Mouse (Mus musculus) macrophage (primary cell): ENCODE measurements around the gene Anxa11. TPM values are rescaled to one million over a fixed set of nuclear protein-coding genes. Genes with fewer than 3 reads are reported as not detected.
A peak's percentile ranks its signal among the peaks of the same experiment; 100 is the strongest.
"Not testable (repeated sequence)": the region's sequence is repeated elsewhere in the genome, so short reads cannot be mapped to it uniquely, and the experiment has no call there.

Experiments used
- H3K27ac ChIP-seq: fragments of 350-480 bp; formaldehyde crosslinking; 2 replicates; pipeline ENCODE4 v1.9.0; 2021
- H3K36me3 ChIP-seq: fragments of 350-480 bp; formaldehyde crosslinking; 2 replicates; pipeline ENCODE4 v1.9.0; 2021; ENCODE audit errors: inconsistent target
- H3K4me3 ChIP-seq: fragments of 350-480 bp; formaldehyde crosslinking; 2 replicates; pipeline ENCODE4 v1.9.0; 2021; ENCODE audit errors: inconsistent target
- H3K79me2 ChIP-seq: fragments of 350-480 bp; formaldehyde crosslinking; 2 replicates; pipeline ENCODE4 v1.9.0; 2021; ENCODE audit errors: inconsistent target
- WGBS: methylation state at CpG from one replicate; pipeline ENCODE4 v1.1.7; 2026; ENCODE audit warnings: inconsistent platforms; ENCODE audit not compliant: missing documents; 5-methylcytosine and 5-hydroxymethylcytosine counted together
- polyA plus RNA-seq: library from polyadenylated mRNA; stranded (reverse); fragments of 250-400 nt; gene quantifications from 3 replicates; pipeline ENCODE4 v1.2.4, GENCODE M21; 2018; ENCODE audit warnings: inconsistent platforms
- total RNA-seq, 78 experiments: library from RNA; depleted of rRNA; stranded (reverse); fragments of 250-400 nt; gene quantifications; 1 replicate in 9 of 78; 2 replicates in 24 of 78; 3 replicates in 43 of 78; 4 replicates in 2 of 78; pipeline ENCODE4 v1.2.4; 2018; ENCODE audit warnings: inconsistent platforms in 56 of 78

The Anxa11 gene
- 10 to 100 TPM; 26.7 to 84.8 (median 38.4) TPM for total RNA-seq (2018; cell fraction: chromatin; rRNA removed)
- 10 to 100 TPM; 48.8 to 89.3 (median 64.4) TPM for total RNA-seq (2018; cell fraction: cytosol; rRNA removed)
- total RNA-seq (2018; cell fraction: nucleus; rRNA removed) = 10 to 100 TPM; 34.0 to 69.6 (median 44.3) TPM
- 50.5 to 77.1 TPM (median 76.9 TPM) in 3 replicates for polyA plus RNA-seq

DNA sequence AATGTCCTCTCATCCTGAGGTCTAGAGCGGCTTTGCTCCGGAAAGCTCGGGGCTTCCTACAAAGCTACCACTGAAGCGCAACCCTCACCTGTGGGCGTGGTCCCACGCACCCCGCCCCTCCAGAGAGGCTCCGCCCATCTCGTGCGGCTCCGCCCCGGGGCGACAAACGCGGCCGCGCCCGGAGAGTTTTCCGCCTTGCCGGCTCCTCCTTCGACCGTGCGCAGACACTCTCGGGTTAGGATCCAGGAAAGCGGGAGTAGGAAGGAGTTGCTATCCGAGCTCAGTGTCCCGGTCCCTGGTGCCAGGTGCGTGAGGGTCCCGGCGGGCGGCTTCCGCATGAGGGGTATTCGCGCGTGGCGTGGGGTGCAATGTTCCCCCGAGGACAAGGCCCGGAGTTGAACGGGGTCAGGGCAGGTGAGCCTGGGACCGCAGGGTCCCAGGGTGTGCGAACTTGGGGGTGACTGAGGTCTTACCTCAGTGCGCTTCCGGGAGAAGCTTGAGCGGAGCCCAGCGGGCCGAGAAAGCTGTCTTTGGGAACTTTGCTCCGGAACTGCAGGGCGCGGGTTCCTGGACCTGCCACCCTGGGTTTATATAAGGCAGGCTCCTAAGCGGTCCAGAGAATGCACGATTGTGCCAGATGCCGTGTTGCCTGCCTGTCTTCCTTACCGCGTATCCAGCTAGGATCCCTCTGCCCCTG lies at the start of gene Anxa11:
Gene Anxa11 (plus strand): TSS at position 166 of the 697 bp plus-strand sequence.
- 2% methylated on average over 54 of the region's 54 CpGs for WGBS

GRCm38 (mm10) chr14:25794331-25794730 lies 47.6 kb upstream of the Anxa11 start:
- WGBS = 89% methylated on average over 2 of the region's 2 CpGs

More for the DNA sequence above, at the start of gene Anxa11:
- peaks cover 50% of the 10 kb centered on the region for H3K79me2 ChIP-seq
- peak within 1 kb of the TSS; percentile 43 for H3K27ac ChIP-seq
- H3K4me3 ChIP-seq = peak within 1 kb of the TSS; percentile 89
- no peaks in the 10 kb centered on the region for H3K36me3 ChIP-seq

GRCm38 (mm10) chr14:25795067-25795466 lies 46.9 kb upstream of the Anxa11 start:
- Histone ChIP-seq H3K79me2 (no peaks in the 10 kb centered on the region), H3K36me3 (no peaks in the 10 kb centered on the region), H3K4me3 (no peak overlapping the region), H3K27ac (no peak overlapping the region)
- WGBS = 82% methylated on average over 6 of the region's 6 CpGs

More at GRCm38 (mm10) chr14:25794331-25794730, 47.6 kb upstream of the Anxa11 start:
- no peaks in the 10 kb centered on the region for H3K79me2 ChIP-seq
- H3K4me3 ChIP-seq = no peak overlapping the region
- no peaks in the 10 kb centered on the region for H3K36me3 ChIP-seq
- H3K27ac ChIP-seq = no peak overlapping the region

- no peaks in the 10 kb centered on the region for H3K36me3 ChIP-seq
- H3K79me2 ChIP-seq = no peaks in the 10 kb centered on the region
- no peak overlapping the region for H3K4me3 ChIP-seq
- WGBS = 50% methylated on average over 10 of the region's 10 CpGs
- no peak overlapping the region for H3K27ac ChIP-seq
These were observed 46.3 kb upstream of the Anxa11 start for GRCm38 (mm10) chr14:25795561-25796174.

DNA sequence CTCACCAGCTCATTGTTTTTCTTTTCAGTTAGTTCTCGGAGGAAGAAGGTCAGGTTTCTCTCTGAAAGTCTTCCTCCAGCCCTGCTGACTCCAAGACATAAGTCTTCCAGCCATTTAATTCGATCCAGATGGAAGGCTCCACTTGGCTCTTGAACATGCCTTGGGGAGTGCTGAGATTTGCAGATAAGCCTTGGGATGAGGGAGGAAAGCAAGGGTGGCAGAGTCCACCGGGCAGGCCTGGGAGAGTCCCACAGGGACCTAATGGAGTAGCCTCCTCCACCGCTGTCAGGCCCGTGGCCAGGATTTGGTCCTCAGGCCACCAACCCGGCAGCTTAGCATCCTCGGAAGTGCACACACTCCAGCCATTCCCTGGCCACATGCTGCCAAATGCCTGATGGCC lies 45.3 kb upstream of the Anxa11 start:
- Histone ChIP-seq H3K36me3 (no peaks in the 10 kb centered on the region), H3K79me2 (no peaks in the 10 kb centered on the region), H3K4me3 (no peak overlapping the region), H3K27ac (no peak overlapping the region)
- WGBS = 98% methylated on average over 7 of the region's 7 CpGs

- Histone ChIP-seq H3K4me3 (no peak overlapping the region), H3K79me2 (no peaks in the 10 kb centered on the region), H3K36me3 (no peaks in the 10 kb centered on the region), H3K27ac (no peak overlapping the region)
- 35% methylated on average over 19 of the region's 19 CpGs for WGBS
These were observed 41.6 kb upstream of the Anxa11 start for GRCm38 (mm10) chr14:25800166-25800960.

- Histone ChIP-seq H3K27ac (no peak overlapping the region), H3K4me3 (no peak overlapping the region), H3K79me2 (no peaks in the 10 kb centered on the region), H3K36me3 (no peaks in the 10 kb centered on the region)
These were observed 39.4 kb upstream of the Anxa11 start for GRCm38 (mm10) chr14:25802511-25802910.

DNA sequence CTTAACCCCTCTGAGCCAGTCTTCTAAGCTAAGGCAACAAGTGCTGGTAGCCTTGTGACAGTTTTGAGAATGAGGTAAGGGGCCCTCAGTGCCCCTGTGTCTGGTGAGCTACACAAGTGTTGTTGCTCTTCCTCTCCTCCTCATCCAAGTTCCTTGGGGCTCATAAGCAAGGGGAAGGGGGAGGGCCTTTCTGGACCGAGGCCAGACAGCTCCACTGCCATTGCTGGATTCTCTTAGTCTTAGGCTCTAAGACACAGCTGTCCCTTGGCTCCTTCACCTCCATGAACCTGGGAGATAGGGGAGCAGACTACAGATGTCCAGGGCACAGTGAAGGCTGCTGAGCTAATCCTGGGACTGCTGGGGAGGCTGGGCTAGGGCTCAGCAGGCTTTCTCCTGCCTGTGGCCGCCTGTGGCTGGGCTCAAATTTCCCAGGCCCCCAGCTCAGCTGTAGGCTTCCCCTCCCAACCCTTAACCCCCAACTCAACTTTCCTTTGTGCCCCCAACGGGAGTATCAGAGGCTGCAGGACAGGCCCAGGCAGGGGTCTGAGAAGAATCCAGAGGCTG lies 38.6 kb upstream of the Anxa11 start:
- H3K27ac ChIP-seq = no peak overlapping the region
- no peaks in the 10 kb centered on the region for H3K36me3 ChIP-seq
- no peaks in the 10 kb centered on the region for H3K79me2 ChIP-seq
- H3K4me3 ChIP-seq = no peak overlapping the region
- 96% methylated on average over 3 of the region's 3 CpGs for WGBS

DNA sequence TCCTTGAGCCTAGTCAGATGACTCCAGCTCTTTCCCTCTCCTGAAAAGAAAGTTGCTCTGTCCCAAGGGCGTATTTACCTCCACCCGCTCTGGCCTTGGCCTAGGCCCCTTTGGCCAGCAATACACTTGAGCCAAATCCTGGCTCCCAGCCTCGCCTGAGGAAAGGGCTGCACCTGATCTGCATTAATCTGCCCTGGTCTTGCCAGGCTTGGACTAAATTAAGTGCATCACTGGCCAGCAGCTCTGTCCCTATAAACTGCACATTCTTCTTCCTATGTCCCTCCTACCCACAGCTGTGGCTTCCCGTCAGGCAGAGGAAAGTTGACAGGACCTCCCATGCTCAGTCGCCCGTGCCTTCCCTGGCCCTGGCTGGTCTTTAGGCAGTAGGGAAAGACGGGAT lies 36.1 kb upstream of the Anxa11 start:
- WGBS = 94% methylated on average over 7 of the region's 7 CpGs
- H3K79me2 ChIP-seq = no peaks in the 10 kb centered on the region

GRCm38 (mm10) chr14:25806561-25806960 lies 35.4 kb upstream of the Anxa11 start:
- WGBS = 63% methylated on average over 7 of the region's 7 CpGs
- no peaks in the 10 kb centered on the region for H3K36me3 ChIP-seq
- H3K4me3 ChIP-seq = no peak overlapping the region
- no peak overlapping the region for H3K27ac ChIP-seq
- no peaks in the 10 kb centered on the region for H3K79me2 ChIP-seq

More for the DNA sequence above, 36.1 kb upstream of the Anxa11 start:
- H3K4me3 ChIP-seq = no peak overlapping the region
- no peak overlapping the region for H3K27ac ChIP-seq
- H3K36me3 ChIP-seq = no peaks in the 10 kb centered on the region

GRCm38 (mm10) chr14:25811026-25811425 lies 30.9 kb upstream of the Anxa11 start:
- 94% methylated on average over 1 of the region's 1 CpGs for WGBS
- H3K27ac ChIP-seq, H3K36me3 ChIP-seq, H3K4me3 ChIP-seq, H3K79me2 ChIP-seq: not testable (repeated sequence)

DNA sequence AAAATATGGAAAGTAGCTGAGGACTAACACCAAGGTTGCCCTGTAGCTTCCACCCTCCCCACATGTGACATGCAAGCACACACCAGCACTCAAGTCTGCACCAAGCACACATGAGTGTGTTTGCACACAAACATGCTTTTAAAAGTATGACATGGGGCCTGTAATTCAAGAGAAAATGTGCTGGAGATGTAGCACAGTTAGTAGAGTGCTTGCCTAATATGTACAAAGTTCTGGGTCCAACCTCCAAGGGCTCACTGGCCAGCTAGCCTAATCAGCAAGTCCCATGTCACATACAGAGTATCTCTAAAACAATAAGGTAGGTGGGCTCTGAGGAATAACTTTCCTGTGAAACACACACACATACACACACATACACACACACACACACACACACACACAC lies 27.8 kb upstream of the Anxa11 start:
- H3K27ac ChIP-seq = no peak overlapping the region
- H3K79me2 ChIP-seq = no peaks in the 10 kb centered on the region
- H3K36me3 ChIP-seq = no peaks in the 10 kb centered on the region
- H3K4me3 ChIP-seq = no peak overlapping the region

DNA sequence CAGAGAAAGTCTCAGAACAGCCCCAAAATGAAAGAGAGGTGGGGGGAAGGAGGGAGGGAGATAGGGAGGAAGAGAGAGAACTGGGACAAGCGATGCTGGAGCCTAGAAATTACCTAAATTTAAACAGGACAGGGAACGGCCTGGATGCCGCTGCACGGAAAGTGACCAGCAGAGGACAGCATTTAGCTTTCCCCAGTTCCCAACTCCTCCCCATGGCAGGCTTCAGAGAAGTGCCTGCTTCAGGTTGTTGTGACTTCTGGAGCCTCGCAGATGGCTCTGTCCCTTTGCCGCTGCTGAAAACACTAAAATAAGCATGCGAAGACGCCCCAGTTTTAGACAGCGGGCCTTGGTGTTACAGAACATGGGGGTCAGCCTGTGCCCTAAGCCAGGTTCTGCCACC lies 25.5 kb upstream of the Anxa11 start:
- WGBS = 16% methylated on average over 9 of the region's 9 CpGs

GRCm38 (mm10) chr14:25822584-25822983 lies 19.4 kb upstream of the Anxa11 start:
- Histone ChIP-seq H3K36me3 (no peaks in the 10 kb centered on the region), H3K79me2 (no peaks in the 10 kb centered on the region), H3K27ac (no peak overlapping the region), H3K4me3 (no peak overlapping the region)
- WGBS = 100% methylated on average over 1 of the region's 1 CpGs

More for the DNA sequence above, 25.5 kb upstream of the Anxa11 start:
- no peaks in the 10 kb centered on the region for H3K36me3 ChIP-seq
- H3K27ac ChIP-seq = no peak overlapping the region
- no peaks in the 10 kb centered on the region for H3K79me2 ChIP-seq
- H3K4me3 ChIP-seq = no peak overlapping the region
